Comparison of ENCODE assay signal across 8 mouse cellular contexts in genomic region chr9:58312944-58313359, GRCm38 (mm10). TPM values are rescaled to one million over a fixed set of nuclear protein-coding genes. Genes with fewer than 3 reads are reported as not detected.
DNase-seq lines count a peak whose midpoint lies in the region; ATAC-seq lines count a peak whose summit lies in the region.

Loxl1 (minus strand) TSS chr9:58313186.

- H3K36me3 ChIP-seq in embryonic facial prominence, embryonic 14.5 days (ENCODE audit: control insufficient read depth, insufficient read depth, low read length): no peaks in the 10 kb centered on the region
- no peaks in the 10 kb centered on the region for H3K36me3 ChIP-seq in heart, embryonic 13.5 days
- H3K36me3 ChIP-seq in kidney, embryonic 15.5 days: no peaks in the 10 kb centered on the region
- no peaks in the 10 kb centered on the region for H3K36me3 ChIP-seq in stomach, embryonic 16.5 days (ENCODE audit: control insufficient read depth, insufficient read depth, low read length)

- no peaks in the 10 kb centered on the region; the same call in 1 of the 2 replicates for H3K27me3 ChIP-seq in embryonic facial prominence, embryonic 14.5 days (replicated peaks; ENCODE audit: control insufficient read depth, insufficient read depth, low read length)
- H3K27me3 ChIP-seq in heart, embryonic 13.5 days (replicated peaks): peaks cover 11% of the 10 kb centered on the region; the same call in 1 of the 2 replicates
- peaks cover 22% of the 10 kb centered on the region for H3K27me3 ChIP-seq in kidney, embryonic 15.5 days
- no peaks in the 10 kb centered on the region for H3K27me3 ChIP-seq in stomach, embryonic 16.5 days (ENCODE audit: control insufficient read depth, insufficient read depth, low read length)

- H3K27ac ChIP-seq in embryonic facial prominence, embryonic 14.5 days (replicated peaks; ENCODE audit: low read depth, low read length): peak within 1 kb of the TSS; percentile 88
- peak within 1 kb of the TSS; percentile 92 for H3K27ac ChIP-seq in heart, embryonic 13.5 days (replicated peaks)
- H3K27ac ChIP-seq in kidney, embryonic 15.5 days: peak within 1 kb of the TSS; percentile 84
- peak within 1 kb of the TSS; percentile 89 for H3K27ac ChIP-seq in stomach, embryonic 16.5 days (ENCODE audit: low read length)

- no peaks in the 10 kb centered on the region for H3K9me3 ChIP-seq in embryonic facial prominence, embryonic 14.5 days (ENCODE audit: control insufficient read depth, low read length)
- no peaks in the 10 kb centered on the region for H3K9me3 ChIP-seq in heart, embryonic 13.5 days
- no peaks in the 10 kb centered on the region for H3K9me3 ChIP-seq in kidney, embryonic 15.5 days (replicated peaks)
- no peaks in the 10 kb centered on the region for H3K9me3 ChIP-seq in stomach, embryonic 16.5 days (replicated peaks; ENCODE audit: control insufficient read depth, low read length)

- DNase-seq in right cerebral cortex, postnatal 10 days (ENCODE audit: low spot score in 2 of 2): peak; percentile 49 to 56
- DNase-seq in right cerebral cortex, postnatal 25 days: no peak
- DNase-seq in embryonic facial prominence, embryonic 14.5 days (ENCODE audit: low spot score): peak; percentile 94
- DNase-seq in lung, postnatal 10 days: peak; percentile 70
- DNase-seq in cerebellum, adult 8-10 months: no peak

- peaks cover 62% of the 10 kb centered on the region for H3K4me1 ChIP-seq in embryonic facial prominence, embryonic 14.5 days (ENCODE audit: control insufficient read depth, insufficient read depth, low read length)
- H3K4me1 ChIP-seq in heart, embryonic 13.5 days: peaks cover 84% of the 10 kb centered on the region
- peaks cover 77% of the 10 kb centered on the region for H3K4me1 ChIP-seq in kidney, embryonic 15.5 days
- peaks cover 52% of the 10 kb centered on the region for H3K4me1 ChIP-seq in stomach, embryonic 16.5 days (ENCODE audit: control insufficient read depth, insufficient read depth, low read length)

- WGBS in embryonic facial prominence, embryonic 14.5 days: 3% methylated on average over 14 of the region's 21 CpGs
- WGBS in heart, embryonic 13.5 days: under 1% methylated on average over 21 of the region's 21 CpGs
- WGBS in kidney, embryonic 15.5 days: under 1% methylated on average over 21 of the region's 21 CpGs
- 2% methylated on average over 21 of the region's 21 CpGs for WGBS in stomach, embryonic 16.5 days

- H3K9ac ChIP-seq in embryonic facial prominence, embryonic 14.5 days (ENCODE audit: low read depth, low read length): peak within 1 kb of the TSS; percentile 74
- peak within 1 kb of the TSS; percentile 90 for H3K9ac ChIP-seq in heart, embryonic 13.5 days
- H3K9ac ChIP-seq in kidney, embryonic 15.5 days: peak within 1 kb of the TSS; percentile 58
- H3K9ac ChIP-seq in stomach, embryonic 16.5 days (ENCODE audit: low read length): peak within 1 kb of the TSS; percentile 78

- H3K4me3 ChIP-seq in embryonic facial prominence, embryonic 14.5 days (ENCODE audit: low read depth, low read length): peak within 1 kb of the TSS; percentile 61
- H3K4me3 ChIP-seq in heart, embryonic 13.5 days: peak within 1 kb of the TSS; percentile 67
- peak within 1 kb of the TSS; percentile 53 for H3K4me3 ChIP-seq in kidney, embryonic 15.5 days (replicated peaks)
- peak within 1 kb of the TSS; percentile 58 for H3K4me3 ChIP-seq in stomach, embryonic 16.5 days (replicated peaks; ENCODE audit: low read length)

- H3K4me2 ChIP-seq in embryonic facial prominence, embryonic 14.5 days (ENCODE audit: low read depth, low read length): peak within 1 kb of the TSS; percentile 84
- H3K4me2 ChIP-seq in heart, embryonic 13.5 days: peak within 1 kb of the TSS; percentile 93
- H3K4me2 ChIP-seq in kidney, embryonic 15.5 days: peak within 1 kb of the TSS; percentile 86
- H3K4me2 ChIP-seq in stomach, embryonic 16.5 days (ENCODE audit: low read depth, low read length): peak within 1 kb of the TSS; percentile 80

- ATAC-seq in embryonic facial prominence, embryonic 14.5 days (ENCODE audit: low read depth): peak; percentile 73
- no peak for ATAC-seq in heart, embryonic 13.5 days (ENCODE audit: extremely low read depth, insufficient number of reproducible peaks, low FRiP score, low TSS enrichment)
- ATAC-seq in kidney, embryonic 15.5 days (replicated peaks; ENCODE audit: low FRiP score): peak; percentile 80
- ATAC-seq in stomach, embryonic 16.5 days (ENCODE audit: insufficient read depth, low FRiP score): peak; percentile 44; the same call in 1 of the 2 replicates

RNA-seq across cellular contexts. Expression of gene Loxl1, which starts in this region (rescaled TPM):
- polyA plus RNA-seq in embryonic facial prominence, embryonic 14.5 days (2014; fragmentation: Nextera tagmentation; extraction: Ambion mirVana): 68.7 and 74.1 TPM in 2 replicates
- polyA plus RNA-seq in heart, embryonic 13.5 days (2015; fragmentation: Nextera tagmentation; extraction: Ambion mirVana): 51.5 TPM in 2 replicates
- polyA plus RNA-seq in kidney, embryonic 15.5 days (2015; fragmentation: Nextera tagmentation; extraction: Ambion mirVana): 33.2 and 39.7 TPM in 2 replicates
- polyA plus RNA-seq in stomach, embryonic 16.5 days (2015; fragmentation: Nextera tagmentation; extraction: Ambion mirVana): 31.0 and 33.4 TPM in 2 replicates

Comparison
In these comparisons a context has a peak if more than half of its experiments do, and no peak if none do; other contexts are left out.
1. DNase-seq: peak in right cerebral cortex, postnatal 10 days (2 of 2), embryonic facial prominence, embryonic 14.5 days (single experiment) and lung, postnatal 10 days (single experiment); none in right cerebral cortex, postnatal 25 days (single experiment) and cerebellum, adult 8-10 months (single experiment).
2. Peak in every context shown above with its lines, with median percentiles within 50 percentile points of each other: H3K27ac ChIP-seq, H3K4me2 ChIP-seq, H3K4me3 ChIP-seq and H3K9ac ChIP-seq.